In genomic region chr17:28244714-28245113, GRCm38 (mm10) we compare ENCODE assay signal across 8 mouse cellular contexts. TPM values are rescaled to one million over a fixed set of nuclear protein-coding genes. Genes with fewer than 3 reads are reported as not detected.
DNase-seq lines count a peak whose midpoint lies in the region; ATAC-seq and TF ChIP-seq lines count a peak whose summit lies in the region.

No protein-coding gene starts in this region.

- DNase-seq in heart, adult 2 months, result no peak
- DNase-seq in forebrain, embryonic 11.5 days (ENCODE audit: low spot score), result no peak
- peak; percentile 48 for DNase-seq in limb, embryonic 11.5 days (ENCODE audit: low spot score)
- DNase-seq in embryo, embryonic 11 days, result no peak
- DNase-seq in thymus, postnatal 4 days, result no peak

- peaks cover 18% of the 10 kb centered on the region; the same call in 1 of the 2 replicates for H3K36me3 ChIP-seq in heart, embryonic 14.5 days (ENCODE audit: control insufficient read depth, insufficient read depth, low read length)
- no peaks in the 10 kb centered on the region for H3K36me3 ChIP-seq in heart, adult 2 months (ENCODE audit: control insufficient read depth, insufficient read depth, low read length)
- peaks cover 52% of the 10 kb centered on the region for H3K36me3 ChIP-seq in E14TG2a.4 (ENCODE audit: insufficient read depth, low read length)
- H3K36me3 ChIP-seq in forebrain, embryonic 11.5 days (ENCODE audit: control insufficient read depth, insufficient read depth, low read length), result no peaks in the 10 kb centered on the region
- no peaks in the 10 kb centered on the region for H3K36me3 ChIP-seq in limb, embryonic 11.5 days (ENCODE audit: control insufficient read depth, insufficient read depth, low read length)

- peaks cover 2% of the 10 kb centered on the region for H3K79me2 ChIP-seq in heart, adult 2 months (replicated peaks; ENCODE audit: control insufficient read depth, insufficient read depth, low read length)

- H3K9ac ChIP-seq in heart, embryonic 14.5 days (ENCODE audit: low read length), result peak overlapping the region; percentile 34; the same call in 1 of the 2 replicates
- no peak overlapping the region for H3K9ac ChIP-seq in heart, adult 2 months (ENCODE audit: low read depth, low read length)
- no peak overlapping the region for H3K9ac ChIP-seq in forebrain, embryonic 11.5 days (ENCODE audit: low read length)
- 0 out of 2 replicates have a peak overlapping the region, but pooled peaks have one; percentile 34 for H3K9ac ChIP-seq in limb, embryonic 11.5 days (ENCODE audit: low read length)

- H3K4me1 ChIP-seq in heart, embryonic 14.5 days (ENCODE audit: control insufficient read depth in 2 of 2, insufficient read depth in 2 of 2, low read length in 2 of 2), result peaks cover 21 to 37% of the 10 kb centered on the region in 2 experiments
- H3K4me1 ChIP-seq in heart, adult 2 months (ENCODE audit: control insufficient read depth, insufficient read depth, low read length), result peaks cover 20% of the 10 kb centered on the region
- peaks cover 42% of the 10 kb centered on the region for H3K4me1 ChIP-seq in E14TG2a.4 (replicated peaks; ENCODE audit: low read depth, low read length)
- H3K4me1 ChIP-seq in forebrain, embryonic 11.5 days (replicated peaks; ENCODE audit: control insufficient read depth, insufficient read depth, low read length), result 0 out of 2 replicates have a peak, but pooled peaks cover 2% of the 10 kb centered on the region
- H3K4me1 ChIP-seq in limb, embryonic 11.5 days (ENCODE audit: control insufficient read depth, insufficient read depth, low read length), result peaks cover 33% of the 10 kb centered on the region

- peak; percentile 42; the same call in 1 of the 2 replicates for ATAC-seq in heart, embryonic 14.5 days (ENCODE audit: insufficient number of reproducible peaks, insufficient read depth, low FRiP score, low read depth)
- ATAC-seq in forebrain, embryonic 11.5 days (replicated peaks; ENCODE audit: low FRiP score), result no peak
- 0 out of 2 replicates have a peak, but pooled peaks have one; percentile 62 for ATAC-seq in limb, embryonic 11.5 days (ENCODE audit: insufficient number of reproducible peaks, low FRiP score, low TSS enrichment, low read depth)
- no peak for ATAC-seq in erythroid progenitor cell, adult 5-6 weeks (replicated peaks; ENCODE audit: low FRiP score, poor library complexity, severe bottlenecking)

- no peak for TF ChIP-seq CTCF in heart, adult 2 months (IDR thresholded peaks at IDR 0.05)
- no peak for TF ChIP-seq CTCF in E14TG2a.4 (conservative IDR thresholded peaks at IDR 0.05; ENCODE audit: low read length)

- H3K4me2 ChIP-seq in heart, embryonic 14.5 days (ENCODE audit: low read length), result no peak overlapping the region
- no peak overlapping the region for H3K4me2 ChIP-seq in forebrain, embryonic 11.5 days (ENCODE audit: low read depth, low read length, severe bottlenecking)
- H3K4me2 ChIP-seq in limb, embryonic 11.5 days (ENCODE audit: low read depth, severe bottlenecking), result peak overlapping the region; percentile 22; the same call in 1 of the 2 replicates

- no peak for TF ChIP-seq POLR2A in heart, adult 2 months (IDR thresholded peaks at IDR 0.05; ENCODE audit: insufficient read depth, low read depth, low read length)

- H3K9me3 ChIP-seq in heart, embryonic 14.5 days (ENCODE audit: control insufficient read depth, low read length), result no peaks in the 10 kb centered on the region
- no peaks in the 10 kb centered on the region for H3K9me3 ChIP-seq in E14TG2a.4 (ENCODE audit: low read length)
- no peaks in the 10 kb centered on the region for H3K9me3 ChIP-seq in forebrain, embryonic 11.5 days (ENCODE audit: control insufficient read depth, low read length)
- H3K9me3 ChIP-seq in limb, embryonic 11.5 days (ENCODE audit: control insufficient read depth, low read length), result no peaks in the 10 kb centered on the region

- WGBS in heart, embryonic 14.5 days, result 21% methylated on average over 6 of the region's 6 CpGs
- WGBS in heart, adult 2 months, result 58% methylated on average over 6 of the region's 6 CpGs
- WGBS in forebrain, embryonic 11.5 days, result 30% methylated on average over 6 of the region's 6 CpGs
- 36% methylated on average over 6 of the region's 6 CpGs for WGBS in limb, embryonic 11.5 days

- no peak overlapping the region for H3K27ac ChIP-seq in heart, embryonic 14.5 days (replicated peaks in 1 of 2; ENCODE audit: control insufficient read depth in 1 of 2, insufficient read depth in 1 of 2, low read depth in 2 of 2, low read length in 2 of 2)
- H3K27ac ChIP-seq in heart, adult 2 months, result no peak overlapping the region
- H3K27ac ChIP-seq in forebrain, embryonic 11.5 days (ENCODE audit: low read depth, low read length), result peak overlapping the region; percentile 31; the same call in 1 of the 2 replicates
- H3K27ac ChIP-seq in limb, embryonic 11.5 days (replicated peaks; ENCODE audit: low read depth, low read length), result peak overlapping the region; percentile 76

- no peak overlapping the region for H3K4me3 ChIP-seq in heart, embryonic 14.5 days (ENCODE audit: control insufficient read depth in 1 of 2, insufficient read depth in 1 of 2, low read depth in 1 of 2, low read length in 2 of 2)
- H3K4me3 ChIP-seq in heart, adult 2 months, result no peak overlapping the region
- peak overlapping the region; percentile 41 for H3K4me3 ChIP-seq in E14TG2a.4 (replicated peaks; ENCODE audit: low read length)
- H3K4me3 ChIP-seq in forebrain, embryonic 11.5 days (ENCODE audit: low read depth, low read length), result no peak overlapping the region
- no peak overlapping the region for H3K4me3 ChIP-seq in limb, embryonic 11.5 days (ENCODE audit: low read depth, low read length)

- H3K27me3 ChIP-seq in heart, embryonic 14.5 days (ENCODE audit: control insufficient read depth, insufficient read depth, low read length), result no peaks in the 10 kb centered on the region
- H3K27me3 ChIP-seq in heart, adult 2 months (ENCODE audit: control insufficient read depth, insufficient read depth, low read length), result no peaks in the 10 kb centered on the region
- no peaks in the 10 kb centered on the region for H3K27me3 ChIP-seq in E14TG2a.4 (ENCODE audit: insufficient read depth, low read length)
- no peaks in the 10 kb centered on the region for H3K27me3 ChIP-seq in forebrain, embryonic 11.5 days (ENCODE audit: control insufficient read depth, insufficient read depth, low read length)
- no peaks in the 10 kb centered on the region for H3K27me3 ChIP-seq in limb, embryonic 11.5 days (ENCODE audit: control insufficient read depth, insufficient read depth, low read length)

- TF ChIP-seq EP300 in heart, adult 2 months (IDR thresholded peaks at IDR 0.05; ENCODE audit: insufficient read depth, low read depth, low read length), result no peak

- intact Hi-C loops in heart, adult 2 months (cut with DNase I), result no loop called here

RNA-seq across cellular contexts. Expression of gene Ppard, which starts 12.2 kb away (rescaled TPM):
- polyA plus RNA-seq in heart, embryonic 14.5 days (2014; fragmentation: Nextera tagmentation; extraction: Ambion mirVana), result 2.2 TPM in 2 replicates
- total RNA-seq in heart, adult 2 months (2021), result 10 to 100 TPM; 31.5 to 35.9 TPM
- 31.2 and 33.0 TPM in 2 replicates for polyA plus RNA-seq in heart, adult 2 months (2012; rRNA removed)
- 1.4 and 1.7 TPM in 2 replicates for polyA plus RNA-seq in forebrain, embryonic 11.5 days (2014; fragmentation: Nextera tagmentation; extraction: Ambion mirVana)
- 2.3 and 2.7 TPM in 2 replicates for polyA plus RNA-seq in limb, embryonic 11.5 days (2014; fragmentation: Nextera tagmentation; extraction: Ambion mirVana)
- total RNA-seq in erythroid progenitor cell, adult 5-6 weeks (2015; ENCODE audit: low replicate concordance), result 2.9 and 4.0 TPM in 2 replicates
- 1.7 TPM in 1 of 2 replicates, not detected in the other for total RNA-seq in erythroid progenitor cell, adult 5-6 weeks (2017; ENCODE audit: low replicate concordance)

RNA-seq across cellular contexts. Expression of gene Def6, which starts 37.1 kb away (rescaled TPM):
- 1.5 and 1.9 TPM in 2 replicates for polyA plus RNA-seq in heart, embryonic 14.5 days (2014; fragmentation: Nextera tagmentation; extraction: Ambion mirVana)
- 1 to 10 TPM; 2.9 to 4.5 TPM for total RNA-seq in heart, adult 2 months (2021)
- polyA plus RNA-seq in heart, adult 2 months (2012; rRNA removed), result 3.4 and 4.0 TPM in 2 replicates
- polyA plus RNA-seq in forebrain, embryonic 11.5 days (2014; fragmentation: Nextera tagmentation; extraction: Ambion mirVana), result 2.2 and 2.5 TPM in 2 replicates
- 4.5 and 5.6 TPM in 2 replicates for polyA plus RNA-seq in limb, embryonic 11.5 days (2014; fragmentation: Nextera tagmentation; extraction: Ambion mirVana)
- 5.8 and 13.8 TPM in 2 replicates for total RNA-seq in erythroid progenitor cell, adult 5-6 weeks (2015; ENCODE audit: low replicate concordance)
- total RNA-seq in erythroid progenitor cell, adult 5-6 weeks (2017; ENCODE audit: low replicate concordance), result 17.2 and 17.8 TPM in 2 replicates

Comparison
In these comparisons a context has a peak if more than half of its experiments do, and no peak if none do; other contexts are left out.
1. H3K9ac ChIP-seq: peak in heart, embryonic 14.5 days (single experiment) and limb, embryonic 11.5 days (single experiment); none in heart, adult 2 months (single experiment) and forebrain, embryonic 11.5 days (single experiment).
2. ATAC-seq: peak in heart, embryonic 14.5 days (single experiment) and limb, embryonic 11.5 days (single experiment); none in forebrain, embryonic 11.5 days (single experiment) and erythroid progenitor cell, adult 5-6 weeks (single experiment).
3. H3K27ac ChIP-seq: peak in forebrain, embryonic 11.5 days (single experiment) and limb, embryonic 11.5 days (single experiment); none in heart, embryonic 14.5 days (0 of 2) and heart, adult 2 months (single experiment).